Mouse (Mus musculus): ENCODE measurements around the gene Olfr782. TPM values are rescaled to one million over a fixed set of nuclear protein-coding genes. Genes with fewer than 3 reads are reported as not detected.

Gene Olfr782
- polyA plus RNA-seq, 1 experiment from 2014 or later: not detected

Other genes with a start within 250 kb of the Olfr782 start
- gene Olfr768, start 249.5 kb upstream of the Olfr782 start, polyA plus RNA-seq (2015; fragmentation: Nextera tagmentation; extraction: Ambion mirVana): not detected in 2 replicates
- gene Olfr769, start 231.0 kb upstream of the Olfr782 start, polyA plus RNA-seq (2015; fragmentation: Nextera tagmentation; extraction: Ambion mirVana): not detected in 2 replicates
- not detected in 2 replicates for gene Olfr770, start 209.9 kb upstream of the Olfr782 start, polyA plus RNA-seq (2015; fragmentation: Nextera tagmentation; extraction: Ambion mirVana)
- gene Olfr771, start 184.1 kb upstream of the Olfr782 start, polyA plus RNA-seq (2015; fragmentation: Nextera tagmentation; extraction: Ambion mirVana): not detected in 2 replicates
- not detected in 2 replicates for gene Olfr772, start 170.9 kb upstream of the Olfr782 start, polyA plus RNA-seq (2015; fragmentation: Nextera tagmentation; extraction: Ambion mirVana)
- not detected in 2 replicates for gene Olfr773, start 161.4 kb upstream of the Olfr782 start, polyA plus RNA-seq (2015; fragmentation: Nextera tagmentation; extraction: Ambion mirVana)
- not detected in 2 replicates for gene Olfr774, start 112.6 kb upstream of the Olfr782 start, polyA plus RNA-seq (2015; fragmentation: Nextera tagmentation; extraction: Ambion mirVana)
- gene Olfr775, start 100.4 kb upstream of the Olfr782 start, polyA plus RNA-seq (2015; fragmentation: Nextera tagmentation; extraction: Ambion mirVana): not detected in 2 replicates
- gene Olfr776, start 89.7 kb upstream of the Olfr782 start, polyA plus RNA-seq (2015; fragmentation: Nextera tagmentation; extraction: Ambion mirVana): not detected in 2 replicates
- not detected in 2 replicates for gene Olfr777, start 77.4 kb upstream of the Olfr782 start, polyA plus RNA-seq (2015; fragmentation: Nextera tagmentation; extraction: Ambion mirVana)
- not detected in 2 replicates for gene Olfr780, start 30.7 kb upstream of the Olfr782 start, polyA plus RNA-seq (2015; fragmentation: Nextera tagmentation; extraction: Ambion mirVana)
- gene Olfr781, start 20.0 kb upstream of the Olfr782 start, polyA plus RNA-seq (2015; fragmentation: Nextera tagmentation; extraction: Ambion mirVana): not detected in 2 replicates
- 0.09 TPM in 2 replicates for gene Olfr784, start 35.2 kb downstream of the Olfr782 start, polyA plus RNA-seq (2015; fragmentation: Nextera tagmentation; extraction: Ambion mirVana)
- not detected in 2 replicates for gene Olfr785, start 56.6 kb downstream of the Olfr782 start, polyA plus RNA-seq (2015; fragmentation: Nextera tagmentation; extraction: Ambion mirVana)
- not detected in 2 replicates for gene Olfr786, start 78.5 kb downstream of the Olfr782 start, polyA plus RNA-seq (2015; fragmentation: Nextera tagmentation; extraction: Ambion mirVana)
- not detected in 2 replicates for gene Olfr787, start 113.0 kb downstream of the Olfr782 start, polyA plus RNA-seq (2015; fragmentation: Nextera tagmentation; extraction: Ambion mirVana)
- gene Olfr788, start 122.1 kb downstream of the Olfr782 start, polyA plus RNA-seq (2015; fragmentation: Nextera tagmentation; extraction: Ambion mirVana): not detected in 2 replicates
- not detected in 2 replicates for gene Olfr789, start 135.9 kb downstream of the Olfr782 start, polyA plus RNA-seq (2015; fragmentation: Nextera tagmentation; extraction: Ambion mirVana)
- not detected in 2 replicates for gene Olfr790, start 149.6 kb downstream of the Olfr782 start, polyA plus RNA-seq (2015; fragmentation: Nextera tagmentation; extraction: Ambion mirVana)
- gene Olfr791, start 172.9 kb downstream of the Olfr782 start, polyA plus RNA-seq (2015; fragmentation: Nextera tagmentation; extraction: Ambion mirVana): not detected in 2 replicates
- not detected in 2 replicates for gene Olfr792, start 190.3 kb downstream of the Olfr782 start, polyA plus RNA-seq (2015; fragmentation: Nextera tagmentation; extraction: Ambion mirVana)
- not detected in 2 replicates for gene Olfr794, start 218.8 kb downstream of the Olfr782 start, polyA plus RNA-seq (2015; fragmentation: Nextera tagmentation; extraction: Ambion mirVana)

Data from midbrain, embryonic 15.5 days (tissue).